Mouse (Mus musculus): ENCODE data around the gene Rnf19b. TPM values are rescaled to one million over a fixed set of nuclear protein-coding genes. Genes with fewer than 3 reads are reported as not detected.

Gene Rnf19b
- total RNA-seq (2021) = 10 to 100 TPM; 41.0 to 42.4 TPM
- long read RNA-seq, experiment 1, transcript Rnf19b-206 (9 exons, 2,532 nt) = major isoform, 26 of 33 reads
- long read RNA-seq, experiment 1, partial matches to known transcripts = 1 of 33 reads
- long read RNA-seq, experiment 1, other reads (novel, unspliced or antisense) = 3 of 33 reads
- long read RNA-seq, experiment 2, transcript Rnf19b-206 (9 exons, 2,532 nt) = major isoform, 34 of 44 reads
- long read RNA-seq, experiment 2, partial matches to known transcripts = 5 of 44 reads
- long read RNA-seq, experiment 2, other reads (novel, unspliced or antisense) = 3 of 44 reads

DNA sequence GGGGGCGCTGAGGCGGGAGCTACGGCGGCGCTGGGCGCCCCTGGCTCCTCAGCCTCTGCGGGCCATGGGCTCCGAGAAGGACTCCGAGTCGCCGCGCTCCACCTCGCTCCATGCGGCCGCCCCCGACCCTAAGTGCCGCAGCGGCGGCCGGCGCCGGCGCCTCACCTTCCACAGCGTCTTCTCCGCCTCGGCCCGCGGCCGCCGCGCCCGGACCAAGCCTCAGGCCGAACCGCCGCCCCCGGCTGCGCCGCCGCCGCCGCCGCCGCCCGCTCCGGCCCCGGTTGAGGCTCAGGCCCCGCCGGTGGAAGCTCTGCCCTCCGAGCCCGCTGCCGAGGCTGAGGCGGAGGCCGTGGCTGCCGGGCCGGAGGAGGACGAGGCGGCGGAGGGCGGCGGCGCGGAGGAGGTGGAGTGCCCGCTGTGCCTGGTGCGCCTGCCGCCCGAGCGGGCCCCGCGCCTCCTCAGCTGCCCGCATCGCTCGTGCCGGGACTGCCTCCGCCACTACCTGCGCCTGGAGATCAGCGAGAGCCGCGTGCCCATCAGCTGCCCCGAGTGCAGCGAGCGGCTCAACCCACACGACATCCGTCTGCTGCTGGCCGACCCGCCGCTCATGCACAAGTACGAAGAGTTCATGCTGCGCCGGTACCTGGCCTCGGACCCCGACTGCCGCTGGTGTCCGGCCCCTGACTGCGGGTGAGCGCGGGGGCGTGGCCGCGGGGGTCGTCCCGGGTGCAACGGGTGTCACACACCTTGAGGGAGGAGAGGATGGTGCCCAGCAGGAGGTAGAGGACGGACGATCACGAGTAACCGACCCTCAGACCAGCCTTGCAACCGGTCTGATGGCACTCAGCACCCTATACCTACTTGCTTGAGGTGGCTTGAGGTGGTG is at the start of gene Rnf19b:
Gene Rnf19b (plus strand): TSS at position 65 of the 886 bp plus-strand sequence.
- no peak for DNase-seq (ENCODE audit: low spot score in 2 of 2)
- H3K4me3 ChIP-seq = peak within 1 kb of the TSS; percentile 92

GRCm38 (mm10) chr4:129008672-129009071 is 49.4 kb upstream of the Rnf19b start:
- Histone ChIP-seq H3K4me3 (no peak overlapping the region), H3K27ac (no peak overlapping the region)
- DNase-seq (ENCODE audit: low spot score in 2 of 2) = no peak
- no peak for TF ChIP-seq CTCF (conservative IDR thresholded peaks at IDR 0.05)

More for the DNA sequence above, at the start of gene Rnf19b:
- no peak for TF ChIP-seq CTCF (conservative IDR thresholded peaks at IDR 0.05)
- peak within 1 kb of the TSS; percentile 91 for H3K27ac ChIP-seq

DNA sequence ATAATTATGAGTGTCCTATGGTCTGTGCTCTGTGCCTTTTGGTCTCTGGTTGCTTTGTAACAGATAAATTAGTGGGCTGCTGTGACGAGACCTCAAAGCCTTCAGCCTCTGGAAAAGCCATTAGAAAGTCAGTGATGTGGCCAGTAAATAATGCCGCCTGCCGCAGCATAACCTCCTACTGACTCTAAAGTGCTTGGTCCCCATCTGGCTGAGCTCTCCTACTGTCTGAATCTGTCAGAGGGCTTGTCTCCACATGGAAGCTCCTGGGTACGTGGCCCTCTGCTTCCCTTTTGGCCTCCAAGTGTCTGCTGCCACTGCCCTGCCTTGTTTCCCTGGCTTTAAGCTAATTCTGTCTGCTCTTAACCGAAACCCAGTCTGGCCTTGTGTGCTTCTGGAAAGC is 48.5 kb upstream of the Rnf19b start:
- no peak for TF ChIP-seq CTCF (conservative IDR thresholded peaks at IDR 0.05)

DNA sequence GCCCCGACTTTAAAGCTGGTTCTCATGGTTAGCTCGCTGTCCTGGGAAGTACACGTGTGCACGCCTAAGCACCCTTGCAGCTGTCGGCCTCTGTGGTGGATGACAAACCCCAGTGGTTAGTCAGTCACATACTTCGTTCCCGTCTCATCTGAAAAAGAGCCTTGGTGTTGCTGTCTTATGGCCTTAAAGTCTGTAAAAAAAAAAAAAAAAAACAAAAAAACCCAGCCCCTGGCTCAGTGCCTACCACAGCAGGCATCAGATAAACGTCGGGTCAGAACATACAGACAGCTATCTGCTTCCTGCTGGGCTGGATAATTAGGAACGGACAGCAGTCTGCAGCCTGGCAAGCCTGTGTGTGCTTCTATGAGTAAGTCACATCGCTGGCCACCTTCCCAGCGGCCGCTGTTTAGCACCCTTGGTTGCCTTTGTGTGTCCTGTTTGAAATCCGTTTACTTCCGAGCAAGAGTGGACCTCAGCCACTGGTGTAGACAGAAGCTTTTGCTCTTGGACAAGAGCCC is 46.4 kb upstream of the Rnf19b start:
- H3K4me3 ChIP-seq = no peak overlapping the region
- no peak overlapping the region for H3K27ac ChIP-seq
- DNase-seq (ENCODE audit: low spot score in 2 of 2) = no peak
- no peak for TF ChIP-seq CTCF (conservative IDR thresholded peaks at IDR 0.05)

More for the DNA sequence above, 48.5 kb upstream of the Rnf19b start:
- Histone ChIP-seq H3K27ac (no peak overlapping the region), H3K4me3 (no peak overlapping the region)
- no peak for DNase-seq (ENCODE audit: low spot score in 2 of 2)

- TF ChIP-seq CTCF (conservative IDR thresholded peaks at IDR 0.05) = no peak
- H3K4me3 ChIP-seq = no peak overlapping the region
- DNase-seq (ENCODE audit: low spot score in 2 of 2) = no peak
- H3K27ac ChIP-seq = no peak overlapping the region
These were observed 44.8 kb upstream of the Rnf19b start for GRCm38 (mm10) chr4:129013151-129013864.

GRCm38 (mm10) chr4:129016329-129016728 is 41.7 kb upstream of the Rnf19b start:
- no peak overlapping the region for H3K27ac ChIP-seq
- no peak for DNase-seq (ENCODE audit: low spot score in 2 of 2)
- no peak for TF ChIP-seq CTCF (conservative IDR thresholded peaks at IDR 0.05)
- H3K4me3 ChIP-seq = no peak overlapping the region

- no peak overlapping the region for H3K4me3 ChIP-seq
- H3K27ac ChIP-seq = no peak overlapping the region
- DNase-seq (ENCODE audit: low spot score in 2 of 2) = no peak
- no peak for TF ChIP-seq CTCF (conservative IDR thresholded peaks at IDR 0.05)
These were observed 40.9 kb upstream of the Rnf19b start for GRCm38 (mm10) chr4:129017150-129017549.

GRCm38 (mm10) chr4:129018788-129019435 is 39.2 kb upstream of the Rnf19b start:
- H3K4me3 ChIP-seq = no peak overlapping the region
- no peak for DNase-seq (ENCODE audit: low spot score in 2 of 2)
- no peak overlapping the region for H3K27ac ChIP-seq
- no peak for TF ChIP-seq CTCF (conservative IDR thresholded peaks at IDR 0.05)

- DNase-seq (ENCODE audit: low spot score in 2 of 2) = no peak
- no peak for TF ChIP-seq CTCF (conservative IDR thresholded peaks at IDR 0.05)
- Histone ChIP-seq H3K27ac (no peak overlapping the region), H3K4me3 (no peak overlapping the region)
These were observed 38.3 kb upstream of the Rnf19b start for GRCm38 (mm10) chr4:129019788-129020187.

- TF ChIP-seq CTCF (conservative IDR thresholded peaks at IDR 0.05) = no peak
- peak overlapping the region; percentile 14; the same call in 1 of the 2 replicates for H3K27ac ChIP-seq
- H3K4me3 ChIP-seq = no peak overlapping the region
- DNase-seq (ENCODE audit: low spot score in 2 of 2) = peak; percentile 69 to 77
These were observed 37.6 kb upstream of the Rnf19b start for GRCm38 (mm10) chr4:129020454-129020853.

DNA sequence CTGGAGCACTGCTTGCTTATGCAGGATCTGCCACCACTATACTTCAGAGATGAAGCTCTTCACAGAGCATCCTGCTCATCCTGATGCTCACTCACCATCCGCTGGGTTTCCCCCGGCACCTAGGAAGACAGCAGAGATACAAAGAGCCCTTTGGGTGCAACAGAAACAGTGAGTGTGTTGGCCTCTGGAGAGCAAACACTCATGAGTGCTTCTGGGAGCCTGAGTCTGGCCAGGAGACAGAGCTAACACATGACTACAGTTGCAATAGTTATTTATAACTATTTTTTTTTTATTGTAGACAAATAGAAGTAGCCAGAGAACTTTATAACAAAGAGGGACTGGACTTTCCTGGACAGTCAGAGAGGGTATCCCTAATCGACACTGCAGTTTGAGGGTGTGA is 36.6 kb upstream of the Rnf19b start:
- no peak overlapping the region for H3K4me3 ChIP-seq
- no peak for DNase-seq (ENCODE audit: low spot score in 2 of 2)
- H3K27ac ChIP-seq = no peak overlapping the region
- no peak for TF ChIP-seq CTCF (conservative IDR thresholded peaks at IDR 0.05)

DNA sequence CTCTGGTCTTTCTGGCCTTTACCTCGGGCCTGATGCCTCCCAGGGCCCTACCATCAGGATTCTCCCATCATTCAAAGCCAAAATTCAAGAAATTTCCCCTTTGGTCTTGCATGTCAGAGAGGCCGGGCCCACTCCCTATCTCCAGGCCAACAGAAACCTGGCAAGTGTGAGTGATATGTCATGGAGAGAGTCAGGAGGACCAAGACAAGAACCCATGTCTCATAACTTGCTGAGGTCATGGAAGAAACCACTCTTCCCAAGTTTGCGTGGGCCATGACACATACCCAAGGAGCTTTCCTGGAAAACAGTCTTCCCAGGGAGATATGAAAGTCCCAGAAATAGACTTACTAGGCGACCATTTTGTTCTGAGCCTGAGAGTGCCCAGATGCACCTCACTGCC is 36.2 kb upstream of the Rnf19b start:
- H3K4me3 ChIP-seq = no peak overlapping the region
- no peak for TF ChIP-seq CTCF (conservative IDR thresholded peaks at IDR 0.05)
- DNase-seq (ENCODE audit: low spot score in 2 of 2) = no peak
- H3K27ac ChIP-seq = no peak overlapping the region

All from layer of hippocampus, adult 2 months (tissue).